Mouse (Mus musculus): Measurements from ENCODE around the gene Arid3c. TPM values are rescaled to one million over a fixed set of nuclear protein-coding genes. Genes with fewer than 3 reads are reported as not detected.

Arid3c gene
- polyA plus RNA-seq, 1 experiment from 2014 or later, result 0.06 TPM

GRCm38 (mm10) chr4:41762099-41762687, 31.3 kb upstream of the Arid3c start:
- ATAC-seq (no peak), DNase-seq (ENCODE audit: low spot score) (peak; percentile 15)
- Histone ChIP-seq H3K27ac (ENCODE audit: low read length) (peak overlapping the region; percentile 92), H3K36me3 (ENCODE audit: insufficient read depth, low read length) (no peaks in the 10 kb centered on the region), H3K4me3 (ENCODE audit: low read depth, low read length) (no peak overlapping the region), H3K4me2 (replicated peaks; ENCODE audit: low read depth, low read length) (peak overlapping the region; percentile 11; the same call in 1 of the 2 replicates), H3K9me3 (ENCODE audit: low read length) (no peaks in the 10 kb centered on the region), H3K27me3 (replicated peaks; ENCODE audit: insufficient read depth, low read length) (no peaks in the 10 kb centered on the region), H3K4me1 (ENCODE audit: insufficient read depth, low read depth, low read length) (peaks cover 13% of the 10 kb centered on the region; the same call in 1 of the 2 replicates), H3K9ac (replicated peaks; ENCODE audit: low read depth) (no peak overlapping the region)
- WGBS, result 41% methylated on average over 7 of the region's 8 CpGs
- no peak for TF ChIP-seq EP300 (IDR thresholded peaks at IDR 0.05)
- TF ChIP-seq CTCF (IDR thresholded peaks at IDR 0.05), result no peak

GRCm38 (mm10) chr4:41761680-41762079, 30.7 kb upstream of the Arid3c start:
- DNase-seq (ENCODE audit: low spot score) (peak; percentile 32), ATAC-seq (no peak)
- no peaks in the 10 kb centered on the region for H3K27me3 ChIP-seq (replicated peaks; ENCODE audit: insufficient read depth, low read length)
- H3K36me3 ChIP-seq (ENCODE audit: insufficient read depth, low read length), result no peaks in the 10 kb centered on the region
- H3K9me3 ChIP-seq (ENCODE audit: low read length), result no peaks in the 10 kb centered on the region
- peak overlapping the region; percentile 92 for H3K27ac ChIP-seq (ENCODE audit: low read length)
- no peak overlapping the region for H3K9ac ChIP-seq (replicated peaks; ENCODE audit: low read depth)
- no peak overlapping the region for H3K4me3 ChIP-seq (ENCODE audit: low read depth, low read length)
- peak overlapping the region; percentile 57 for H3K4me2 ChIP-seq (replicated peaks; ENCODE audit: low read depth, low read length)
- TF ChIP-seq EP300 (IDR thresholded peaks at IDR 0.05) (no peak), CTCF (IDR thresholded peaks at IDR 0.05) (no peak)
- H3K4me1 ChIP-seq (ENCODE audit: insufficient read depth, low read depth, low read length), result peaks cover 13% of the 10 kb centered on the region; the same call in 1 of the 2 replicates

- Histone ChIP-seq H3K36me3 (ENCODE audit: insufficient read depth, low read length) (no peaks in the 10 kb centered on the region), H3K27me3 (replicated peaks; ENCODE audit: insufficient read depth, low read length) (no peaks in the 10 kb centered on the region), H3K27ac (ENCODE audit: low read length) (peak overlapping the region; percentile 92), H3K4me2 (replicated peaks; ENCODE audit: low read depth, low read length) (peak overlapping the region; percentile 57), H3K4me1 (ENCODE audit: insufficient read depth, low read depth, low read length) (peaks cover 17% of the 10 kb centered on the region; the same call in 1 of the 2 replicates), H3K9me3 (ENCODE audit: low read length) (no peaks in the 10 kb centered on the region), H3K4me3 (ENCODE audit: low read depth, low read length) (peak overlapping the region; percentile 41), H3K9ac (replicated peaks; ENCODE audit: low read depth) (peak overlapping the region; percentile 32; the same call in 1 of the 2 replicates)
- 61% methylated on average over 4 of the region's 4 CpGs for WGBS
- ATAC-seq (peak; percentile 16; the same call in 1 of the 2 replicates), DNase-seq (ENCODE audit: low spot score) (no peak)
- no peak for TF ChIP-seq EP300 (IDR thresholded peaks at IDR 0.05)
- no peak for TF ChIP-seq CTCF (IDR thresholded peaks at IDR 0.05)
These were observed 30.0 kb upstream of the Arid3c start for GRCm38 (mm10) chr4:41760911-41761310.

- DNase-seq (ENCODE audit: low spot score) (peak; percentile 98), ATAC-seq (peak; percentile 95)
- Histone ChIP-seq H3K27ac (ENCODE audit: low read length) (peak overlapping the region; percentile 92), H3K27me3 (replicated peaks; ENCODE audit: insufficient read depth, low read length) (no peaks in the 10 kb centered on the region), H3K9me3 (ENCODE audit: low read length) (no peaks in the 10 kb centered on the region), H3K4me1 (ENCODE audit: insufficient read depth, low read depth, low read length) (peaks cover 17% of the 10 kb centered on the region; the same call in 1 of the 2 replicates), H3K4me2 (replicated peaks; ENCODE audit: low read depth, low read length) (peak overlapping the region; percentile 57), H3K36me3 (ENCODE audit: insufficient read depth, low read length) (no peaks in the 10 kb centered on the region), H3K9ac (replicated peaks; ENCODE audit: low read depth) (peak overlapping the region; percentile 46), H3K4me3 (ENCODE audit: low read depth, low read length) (peak overlapping the region; percentile 41)
- TF ChIP-seq CTCF (IDR thresholded peaks at IDR 0.05) (peak; percentile 50), EP300 (IDR thresholded peaks at IDR 0.05) (0 out of 2 replicates have a peak, but pooled peaks have one; percentile 9)
- WGBS, result 0% methylated on average over 13 of the region's 15 CpGs
These were observed 29.4 kb upstream of the Arid3c start for GRCm38 (mm10) chr4:41760288-41760721.

- peak overlapping the region; percentile 57 for H3K4me2 ChIP-seq (replicated peaks; ENCODE audit: low read depth, low read length)
- no peak overlapping the region for H3K4me3 ChIP-seq (ENCODE audit: low read depth, low read length)
- no peak for TF ChIP-seq CTCF (IDR thresholded peaks at IDR 0.05)
- no peak for TF ChIP-seq EP300 (IDR thresholded peaks at IDR 0.05)
- H3K27ac ChIP-seq (ENCODE audit: low read length), result peak overlapping the region; percentile 92
- H3K9ac ChIP-seq (replicated peaks; ENCODE audit: low read depth), result peak overlapping the region; percentile 46
- peaks cover 17% of the 10 kb centered on the region; the same call in 1 of the 2 replicates for H3K4me1 ChIP-seq (ENCODE audit: insufficient read depth, low read depth, low read length)
- H3K27me3 ChIP-seq (replicated peaks; ENCODE audit: insufficient read depth, low read length), result no peaks in the 10 kb centered on the region
- H3K36me3 ChIP-seq (ENCODE audit: insufficient read depth, low read length), result no peaks in the 10 kb centered on the region
- no peaks in the 10 kb centered on the region for H3K9me3 ChIP-seq (ENCODE audit: low read length)
- peak; percentile 5 for DNase-seq (ENCODE audit: low spot score)
- WGBS, result 24% methylated on average over 6 of the region's 6 CpGs
- no peak for ATAC-seq
These were observed 28.8 kb upstream of the Arid3c start for GRCm38 (mm10) chr4:41759656-41760287.

GRCm38 (mm10) chr4:41759206-41759605, 28.3 kb upstream of the Arid3c start:
- Histone ChIP-seq H3K4me1 (ENCODE audit: insufficient read depth, low read depth, low read length) (peaks cover 17% of the 10 kb centered on the region; the same call in 1 of the 2 replicates), H3K4me2 (replicated peaks; ENCODE audit: low read depth, low read length) (no peak overlapping the region), H3K9me3 (ENCODE audit: low read length) (no peaks in the 10 kb centered on the region), H3K9ac (replicated peaks; ENCODE audit: low read depth) (no peak overlapping the region), H3K27ac (ENCODE audit: low read length) (peak overlapping the region; percentile 92), H3K27me3 (replicated peaks; ENCODE audit: insufficient read depth, low read length) (no peaks in the 10 kb centered on the region), H3K4me3 (ENCODE audit: low read depth, low read length) (no peak overlapping the region), H3K36me3 (ENCODE audit: insufficient read depth, low read length) (no peaks in the 10 kb centered on the region)
- TF ChIP-seq CTCF (IDR thresholded peaks at IDR 0.05) (no peak), EP300 (IDR thresholded peaks at IDR 0.05) (no peak)
- ATAC-seq (no peak), DNase-seq (ENCODE audit: low spot score) (peak; percentile 12)
- 71% methylated on average over 9 of the region's 9 CpGs for WGBS

Data from lung, postnatal 0 days (tissue).